Mouse (Mus musculus) bone marrow macrophage, adult 2 months (primary cell): ENCODE measurements around the gene Gm10840.

Source experiments
- CTCF ChIP-seq: IDR thresholded peaks from 2 replicates; pipeline ENCODE4 v1.5.1; 2012; ENCODE audit warnings: low read depth, mild to moderate bottlenecking, low read length, moderate library complexity
- POLR2A ChIP-seq: IDR thresholded peaks from 2 replicates; pipeline ENCODE4 v1.6.1; 2012; ENCODE audit warnings: mild to moderate bottlenecking, low read depth, low read length, borderline replicate concordance

DNA sequence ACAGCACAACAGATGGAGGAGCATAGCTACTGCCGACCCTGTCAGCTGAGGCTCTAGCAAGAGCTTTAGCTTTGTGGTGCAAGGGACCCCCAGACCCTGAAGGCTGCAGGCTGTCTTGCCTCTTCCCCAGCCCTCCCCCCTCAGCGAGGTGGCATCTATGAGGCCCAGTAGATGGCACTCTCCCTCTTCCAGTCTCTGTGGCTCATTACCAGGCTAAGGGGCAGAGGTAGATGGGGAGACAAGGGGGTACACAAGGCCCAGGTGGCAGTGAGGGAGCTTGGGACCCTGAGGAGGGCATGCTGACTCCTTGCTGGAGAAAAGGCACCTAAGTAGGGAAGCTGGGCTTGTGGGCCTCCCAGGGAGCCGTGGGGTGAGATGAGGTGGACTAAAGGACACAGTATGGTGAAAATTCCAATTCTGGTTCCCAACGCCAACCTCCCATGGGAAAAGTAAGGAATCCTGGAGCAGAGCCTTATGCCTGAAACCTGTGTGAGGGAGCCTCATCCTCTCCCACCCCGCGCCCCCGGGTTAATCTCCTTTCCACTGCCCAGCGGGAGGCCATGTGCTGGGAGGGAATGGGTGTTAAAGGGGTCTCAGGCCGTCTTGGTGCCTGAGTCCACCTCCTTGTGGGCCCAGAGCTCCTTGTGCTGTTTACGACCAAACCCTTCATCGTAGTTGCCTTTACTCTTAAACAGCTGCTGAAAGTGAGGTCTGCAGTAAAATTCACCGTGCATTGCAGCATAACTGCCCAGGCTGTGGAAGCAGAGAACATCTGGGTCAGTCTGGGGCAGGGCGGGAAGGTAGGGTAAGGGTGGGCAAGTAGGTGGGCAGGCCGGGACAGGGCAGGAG is 2.3 kb upstream of the Gm10840 start:
- TF ChIP-seq CTCF (0 out of 2 replicates have a peak, but pooled peaks have one; percentile 15), POLR2A (no peak)
